Mouse (Mus musculus) kidney, adult 2 months (tissue): ENCODE data around the gene Lrfn3.

Experiments used
- CTCF ChIP-seq: fragments of 200-500 bp; conservative IDR thresholded peaks from 2 replicates; pipeline ENCODE4 v1.5.1; 2011; ENCODE audit warnings: low read depth, mild to moderate bottlenecking, control low read depth, low read length, moderate library complexity, mixed read lengths; ENCODE audit not compliant: insufficient read depth, insufficient read length
- POLR2A ChIP-seq: fragments of 200-500 bp; IDR thresholded peaks from one replicate; pipeline ENCODE4 v1.6.1; 2011; ENCODE audit warnings: low read depth, low read length, control low read depth

DNA sequence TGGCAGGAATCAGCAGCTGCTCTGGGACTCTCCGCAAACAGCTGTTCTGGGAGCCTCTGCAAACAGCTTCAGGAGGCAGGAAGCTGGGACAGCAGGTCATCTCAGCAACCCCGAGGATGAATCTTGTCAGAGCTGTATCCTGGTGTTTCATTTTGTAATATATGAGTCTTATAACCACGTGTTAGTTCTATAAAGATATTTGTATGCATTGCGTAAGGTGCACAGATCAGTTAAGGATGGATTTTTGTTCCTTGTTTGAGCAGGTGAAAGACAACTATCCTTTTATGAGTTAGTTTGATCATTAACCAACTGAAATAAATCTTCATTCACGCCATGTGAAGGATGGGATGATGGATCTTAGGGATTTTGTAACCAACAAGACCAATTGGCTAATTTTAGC is 17.5 kb upstream of the Lrfn3 start:
- no peak for TF ChIP-seq POLR2A
- no peak for TF ChIP-seq CTCF
